Mouse (Mus musculus): Measurements from ENCODE around the gene Otud4.

DNA sequence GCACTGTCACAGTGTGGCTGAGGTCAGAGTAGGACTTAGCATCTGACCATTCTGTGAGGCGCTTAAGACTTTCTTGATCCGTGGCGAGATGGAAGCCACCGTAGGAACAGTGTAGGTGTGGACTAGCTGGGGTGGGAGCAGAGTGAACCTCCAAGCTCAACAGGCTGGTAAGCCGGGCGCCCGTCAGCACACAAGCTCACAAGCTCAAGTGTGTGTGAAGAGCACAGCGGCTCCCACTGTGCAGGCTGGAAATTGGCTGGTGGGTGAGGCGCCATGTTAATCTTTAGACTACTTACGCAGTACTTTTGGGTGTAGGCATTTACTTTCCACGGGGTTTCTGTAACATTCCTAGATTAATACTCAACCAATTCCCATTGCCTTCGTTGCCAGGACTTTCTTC is 16.1 kb upstream of the Otud4 start:
- no peak for TF ChIP-seq CTCF (IDR thresholded peaks at IDR 0.05 in 2 of 3, conservative IDR thresholded peaks at IDR 0.05 in 1 of 3; ENCODE audit: control insufficient read depth in 1 of 3, insufficient read depth in 1 of 3, low read depth in 2 of 3, low read length in 3 of 3, poor library complexity in 1 of 3, severe bottlenecking in 1 of 3)
- TF ChIP-seq EP300 (IDR thresholded peaks at IDR 0.05; ENCODE audit: low read depth in 1 of 2, low read length in 2 of 2), result no peak
- no peak for TF ChIP-seq GATA1 (IDR thresholded peaks at IDR 0.05; ENCODE audit: low read depth, low read length)
- TF ChIP-seq TCF12 (IDR thresholded peaks at IDR 0.05; ENCODE audit: low read depth, low read length), result no peak
- no peak for TF ChIP-seq ZC3H11A (IDR thresholded peaks at IDR 0.05; ENCODE audit: low read depth, low read length)
- TF ChIP-seq MAFK (IDR thresholded peaks at IDR 0.05; ENCODE audit: borderline replicate concordance, low read depth, low read length), result no peak
- no peak for TF ChIP-seq NRF1 (IDR thresholded peaks at IDR 0.05; ENCODE audit: insufficient read depth, low read depth, low read length, poor library complexity, severe bottlenecking)
- TF ChIP-seq POLR2A (IDR thresholded peaks at IDR 0.05; ENCODE audit: control insufficient read depth in 1 of 2, insufficient read depth in 1 of 2, low read depth in 1 of 2, low read length in 2 of 2, poor library complexity in 1 of 2), result no peak
- TF ChIP-seq MXI1 (IDR thresholded peaks at IDR 0.05; ENCODE audit: low read depth, low read length), result no peak
- no peak for TF ChIP-seq JUND (IDR thresholded peaks at IDR 0.05; ENCODE audit: low read depth, low read length)
- TF ChIP-seq CHD2 (IDR thresholded peaks at IDR 0.05; ENCODE audit: low read length), result no peak
- no peak for TF ChIP-seq RCOR1 (IDR thresholded peaks at IDR 0.05; ENCODE audit: low read depth, low read length)
- no peak for TF ChIP-seq POLR2AphosphoS2 (IDR thresholded peaks at IDR 0.05; ENCODE audit: low read length)
- TF ChIP-seq MYC (IDR thresholded peaks at IDR 0.05; ENCODE audit: low read depth, low read length), result no peak

Measured in MEL (cell line).